Mouse (Mus musculus) gastrocnemius, adult 8-10 months (tissue): ENCODE measurements around the gene Ccne1. TPM values are rescaled to one million over a fixed set of nuclear protein-coding genes. Genes with fewer than 3 reads are reported as not detected.
A peak's percentile ranks its signal among the peaks of the same experiment; 100 is the strongest.

ENCODE experiments used
- DNase-seq, 2 experiments: peaks; one replicate each; pipeline ENCODE4 v3.0.0; 2022; ENCODE audit warnings: low spot score in 2 of 2
- total RNA-seq, 4 experiments: library from RNA; stranded (reverse); gene quantifications; 2 replicates each; pipeline ENCODE4 v1.2.4; 2022

The Ccne1 gene
- total RNA-seq, 4 experiments from 2014 or later = 0.13 to 1.1 (median 0.23) TPM

DNA sequence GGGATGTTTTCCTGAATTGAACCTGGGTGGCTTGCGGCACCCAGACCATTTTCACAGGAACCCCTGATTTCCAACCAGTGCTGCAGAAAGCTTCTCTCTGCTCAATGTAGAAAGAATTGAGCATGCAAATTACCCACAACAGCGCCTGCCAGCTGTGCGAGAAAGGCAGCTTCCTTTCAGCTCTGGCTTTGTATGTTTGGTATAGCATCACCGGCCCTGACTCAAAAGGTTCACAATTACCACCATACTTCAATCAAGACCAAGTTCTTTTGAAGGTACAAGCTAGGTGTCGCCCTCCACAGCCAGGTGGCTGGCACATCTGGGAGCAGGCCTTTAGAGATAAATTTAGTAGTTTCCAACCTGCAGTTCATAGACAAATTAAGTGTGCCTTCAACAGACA is 3.2 kb downstream of the Ccne1 start:
- no peak for DNase-seq

DNA sequence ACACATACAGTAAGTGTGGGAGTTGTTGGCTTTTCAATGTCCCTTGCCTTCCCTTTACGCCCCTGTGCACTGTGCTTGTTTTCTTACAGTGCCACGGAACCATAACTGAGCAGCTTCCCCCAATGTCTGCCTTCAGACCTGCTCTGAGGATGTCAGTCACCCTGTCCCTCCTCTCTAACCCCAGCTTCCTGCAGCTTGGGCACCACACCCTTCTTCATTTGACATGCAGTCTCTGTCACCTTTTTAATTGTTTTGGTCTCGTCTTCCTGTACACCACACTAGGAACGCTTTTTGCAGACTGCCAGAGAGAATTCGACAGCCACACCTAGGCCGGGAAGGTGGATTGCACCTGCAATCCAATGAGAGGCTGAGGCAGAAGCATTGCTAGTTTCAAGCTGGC is 13.0 kb downstream of the Ccne1 start:
- no peak for DNase-seq

DNA sequence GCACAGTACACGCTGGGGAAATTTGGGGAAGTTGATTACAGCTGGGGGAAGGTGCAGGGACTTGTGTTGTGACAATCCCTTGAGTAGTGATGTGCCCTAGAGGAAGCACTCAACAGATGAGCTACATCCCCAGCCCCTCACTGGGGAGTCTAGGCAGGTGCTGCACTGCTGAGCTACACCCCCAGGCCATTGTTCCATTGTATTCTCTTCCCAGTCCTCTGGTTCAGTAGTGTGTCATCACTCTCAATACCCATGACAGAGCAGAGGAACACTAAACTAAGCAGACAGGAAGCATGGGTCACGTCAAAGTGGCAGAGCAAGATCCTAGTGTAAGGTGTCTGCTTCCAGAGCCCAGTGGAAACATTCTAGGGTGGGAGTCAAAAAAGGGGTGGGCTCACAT is 14.2 kb downstream of the Ccne1 start:
- DNase-seq = no peak

- no peak for DNase-seq
Measured at GRCm38 (mm10) chr7:38089930-38090675, 17.2 kb downstream of the Ccne1 start.

DNA sequence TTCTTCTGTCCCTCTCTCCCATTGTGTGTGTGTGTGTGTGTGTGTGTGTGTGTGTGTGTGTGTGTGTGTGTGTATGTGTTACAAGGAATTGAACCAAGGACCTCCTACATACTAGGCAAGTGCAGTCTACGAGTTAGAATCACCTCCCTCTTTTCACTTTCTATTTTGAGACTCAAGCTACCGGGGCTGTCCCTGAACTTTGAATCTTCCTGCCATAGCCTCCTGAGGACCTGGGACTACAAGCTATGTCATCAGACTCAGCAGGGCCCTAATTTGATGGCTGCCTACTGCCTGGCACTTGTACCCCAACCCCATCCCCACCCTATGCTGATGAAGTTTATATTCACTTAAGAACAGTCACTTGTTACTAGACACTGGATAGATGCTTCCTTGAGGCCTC is 18.9 kb downstream of the Ccne1 start:
- DNase-seq = no peak

DNA sequence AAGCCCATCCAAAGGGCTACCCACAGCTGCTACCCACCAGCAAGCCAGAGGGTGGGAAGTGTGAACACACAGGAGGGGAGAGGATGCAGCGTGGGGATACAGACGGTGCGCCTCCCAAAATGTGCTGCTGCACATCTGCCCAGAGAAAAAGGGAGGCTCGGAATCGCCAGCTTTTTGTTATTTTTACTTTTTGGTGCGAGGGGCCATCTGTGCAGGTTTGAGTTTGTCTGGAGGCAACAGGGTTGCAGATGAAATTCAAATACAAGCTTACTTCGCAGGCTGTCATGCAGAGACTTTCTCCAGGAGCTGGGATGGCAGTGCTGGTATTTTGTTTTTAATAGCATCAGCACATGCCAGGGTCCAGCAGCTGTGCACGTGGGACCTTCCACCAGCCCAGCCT is 19.5 kb downstream of the Ccne1 start:
- no peak for DNase-seq

GRCm38 (mm10) chr7:38086401-38086800 is 20.9 kb downstream of the Ccne1 start:
- no peak for DNase-seq

- DNase-seq = peak; percentile 25 to 59
Measured at GRCm38 (mm10) chr7:38085573-38086211, 21.6 kb downstream of the Ccne1 start.

GRCm38 (mm10) chr7:38084778-38085572 is 22.4 kb downstream of the Ccne1 start:
- DNase-seq = peak; percentile 99 to 100

DNA sequence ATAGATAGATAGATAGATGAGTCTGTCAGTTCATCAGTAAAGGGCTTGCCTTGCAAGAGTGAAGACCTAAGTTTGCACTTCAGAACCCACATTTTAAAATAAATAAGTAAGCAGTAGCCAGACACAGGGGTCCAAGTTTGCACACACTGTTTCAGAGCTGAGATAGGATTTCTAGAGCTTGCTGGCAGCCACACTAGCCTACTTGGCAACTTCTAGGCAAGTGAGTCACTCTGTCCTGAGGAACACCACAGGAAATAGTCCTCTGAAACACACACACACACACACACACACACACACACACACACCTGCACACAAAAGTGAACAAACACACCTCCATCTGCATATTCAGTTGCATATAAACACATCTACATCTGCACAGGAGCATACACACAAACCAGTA is 24.4 kb downstream of the Ccne1 start:
- DNase-seq = no peak

DNA sequence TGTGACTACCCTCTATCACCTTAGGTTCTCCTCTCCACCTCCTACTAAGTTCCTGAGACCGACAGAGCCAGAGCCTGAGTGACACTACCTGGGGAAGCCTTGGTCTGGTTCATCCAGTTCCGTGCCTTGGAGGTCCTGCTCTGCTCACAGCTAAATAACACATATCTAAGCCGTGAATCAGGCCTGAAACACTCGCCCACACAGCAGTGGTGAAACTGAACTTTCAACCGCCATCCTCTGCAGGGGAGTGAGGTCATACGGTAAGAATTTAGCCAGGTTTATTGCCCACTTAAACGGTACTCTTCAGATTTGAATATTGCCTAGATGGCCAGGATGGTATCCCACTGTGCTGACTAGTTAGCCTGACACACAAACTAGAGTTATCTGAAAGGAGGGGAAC is 30.1 kb downstream of the Ccne1 start:
- no peak for DNase-seq

- no peak for DNase-seq
Measured at GRCm38 (mm10) chr7:38075487-38075886, 31.8 kb downstream of the Ccne1 start.

DNA sequence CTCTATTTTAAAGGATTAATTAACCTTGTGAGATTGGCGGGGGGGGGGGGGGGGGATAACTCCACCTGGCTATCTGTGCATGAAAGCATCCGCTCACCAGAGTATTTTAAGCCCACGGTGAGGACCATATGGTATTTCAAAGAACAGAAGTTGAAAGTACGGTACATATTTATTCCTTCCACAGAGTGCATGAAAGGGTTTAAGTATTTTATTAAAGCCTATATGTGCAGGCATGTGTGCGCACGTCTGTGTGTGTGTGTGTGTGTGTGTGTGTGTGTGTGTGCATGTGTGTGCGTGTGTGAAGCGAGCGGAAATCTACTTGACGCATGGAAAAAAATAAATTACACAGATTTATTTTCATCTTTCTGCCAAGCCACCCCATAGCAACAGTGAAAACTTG is 32.4 kb downstream of the Ccne1 start:
- no peak for DNase-seq

DNA sequence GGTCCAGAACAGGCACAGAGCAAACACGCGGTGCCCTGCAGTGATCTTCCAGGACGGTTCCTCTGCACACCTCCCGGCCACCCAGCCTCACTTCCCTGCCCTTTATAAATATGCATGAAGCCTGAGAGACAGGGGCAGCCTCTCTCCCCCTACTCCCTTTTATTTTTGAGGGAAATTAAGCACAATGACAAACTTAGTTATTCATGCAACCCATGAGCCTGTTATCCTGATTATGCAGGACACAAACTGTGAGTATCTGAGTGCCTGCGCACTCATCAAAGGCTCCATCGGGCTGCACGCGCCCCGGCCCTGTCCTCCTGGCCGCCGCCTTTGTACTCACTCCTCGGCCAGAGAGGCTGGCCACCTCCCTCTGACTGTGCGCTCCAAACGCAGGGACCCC is 32.8 kb downstream of the Ccne1 start:
- DNase-seq = no peak

DNA sequence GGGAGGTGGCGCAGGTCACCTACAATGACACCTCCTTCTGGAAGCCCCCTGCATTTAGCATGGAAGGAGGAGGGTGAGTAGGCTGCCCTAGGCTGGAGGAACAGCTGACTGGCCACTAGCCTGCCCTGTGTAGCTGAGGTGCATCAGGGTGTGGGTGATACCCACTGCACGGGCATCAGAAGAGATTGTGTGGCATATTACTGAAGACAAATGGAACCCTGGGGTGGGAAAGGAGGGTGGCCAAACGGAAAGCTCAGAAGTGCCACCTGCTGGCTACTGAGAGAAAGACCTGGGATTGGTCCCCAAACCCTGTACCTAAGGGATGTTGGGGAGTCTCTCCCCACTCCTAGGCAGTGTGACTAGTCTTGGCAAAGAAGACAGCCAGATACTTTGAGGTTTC is 33.6 kb downstream of the Ccne1 start:
- no peak for DNase-seq

DNA sequence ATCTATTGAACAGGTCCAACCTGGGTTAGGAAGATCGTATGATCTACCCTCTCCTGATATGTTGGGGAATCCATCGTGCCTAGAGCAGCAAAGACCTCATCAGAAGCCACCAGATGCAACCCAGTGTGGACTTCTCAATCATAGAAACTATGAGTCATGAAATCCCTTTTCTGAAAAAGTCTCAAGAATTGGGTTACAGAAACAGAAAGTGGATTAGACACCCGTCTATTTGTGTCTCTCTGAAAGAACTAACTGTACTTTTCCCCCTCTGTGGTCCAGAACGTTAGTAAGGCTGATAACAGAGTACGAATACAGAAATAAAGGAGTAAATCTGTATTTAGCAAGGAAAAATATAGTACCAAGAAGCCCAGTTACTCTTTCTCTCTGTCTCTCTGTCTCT is 36.3 kb downstream of the Ccne1 start:
- DNase-seq = no peak

GRCm38 (mm10) chr7:38070663-38071062 is 36.7 kb downstream of the Ccne1 start:
- DNase-seq = no peak

DNA sequence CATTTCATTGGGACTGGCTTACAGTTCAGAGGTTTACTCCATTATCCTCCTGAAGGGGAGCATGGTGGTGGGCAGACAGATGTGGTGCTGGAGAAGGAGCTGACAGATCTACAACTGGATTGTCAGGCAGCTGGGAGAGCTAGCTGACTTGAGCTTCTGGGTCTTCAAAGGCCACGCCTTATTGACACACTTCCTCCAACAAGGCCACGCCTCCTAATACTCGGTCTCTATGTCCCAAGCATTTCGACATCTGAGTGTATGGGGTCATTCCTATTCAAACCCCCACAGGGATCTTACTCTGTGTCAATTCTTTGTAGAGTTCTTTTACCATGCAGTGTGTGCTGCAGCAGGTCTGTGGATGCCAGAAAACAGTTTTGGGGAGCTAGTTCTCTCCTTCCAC is 42.9 kb downstream of the Ccne1 start:
- no peak for DNase-seq

- peak; percentile 87 to 91 for DNase-seq
Measured at GRCm38 (mm10) chr7:38061060-38061970, 46.0 kb downstream of the Ccne1 start.

- DNase-seq = peak; percentile 8 to 34
Measured at GRCm38 (mm10) chr7:38059636-38060330, 47.6 kb downstream of the Ccne1 start.

- DNase-seq = peak; percentile 31 to 53
Measured at GRCm38 (mm10) chr7:38059096-38059495, 48.2 kb downstream of the Ccne1 start.
